Mouse (Mus musculus) cerebellum, adult 2 months (tissue): ENCODE data around the gene Lmod3.

Experiments
- CTCF ChIP-seq: fragments of 200-500 bp; IDR thresholded peaks from 2 replicates; pipeline ENCODE4 v1.5.1; 2011; ENCODE audit warnings: low read depth, mild to moderate bottlenecking, control low read depth, low read length, moderate library complexity, borderline replicate concordance; ENCODE audit not compliant: insufficient read depth
- POLR2A ChIP-seq: fragments of 200-500 bp; IDR thresholded peaks from 2 replicates; pipeline ENCODE4 v1.6.1; 2011; ENCODE audit warnings: low read length, control low read depth, borderline replicate concordance; ENCODE audit not compliant: insufficient read depth

DNA sequence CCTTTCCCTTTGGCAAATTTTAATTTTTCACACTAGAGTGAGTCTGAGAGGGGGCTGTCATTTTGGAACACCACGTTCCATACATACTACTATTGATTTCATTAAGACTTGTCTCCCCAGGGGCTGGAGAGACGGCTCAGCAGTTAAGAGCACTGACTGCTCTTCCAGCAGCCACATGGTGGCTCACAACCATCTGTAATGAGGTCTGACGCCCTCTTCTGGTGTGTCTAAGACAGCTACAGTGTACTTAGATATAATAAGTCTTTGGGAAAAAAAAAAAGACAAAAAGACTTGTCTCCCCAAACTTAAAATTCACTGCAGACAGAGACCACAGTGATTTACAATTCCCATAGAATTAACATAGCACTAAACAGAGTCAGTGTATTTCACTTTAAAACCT lies 52.1 kb downstream of the Lmod3 start:
- TF ChIP-seq CTCF (no peak), POLR2A (no peak)
